Mouse (Mus musculus) cerebellum, postnatal 10 days (tissue): ENCODE data around the gene Tfam.

Experiments
- DNase-seq, 2 experiments: peaks; one replicate each; pipeline ENCODE4 v3.0.0; 2021; ENCODE audit warnings: mixed read lengths in 2 of 2

Tfam gene

DNA sequence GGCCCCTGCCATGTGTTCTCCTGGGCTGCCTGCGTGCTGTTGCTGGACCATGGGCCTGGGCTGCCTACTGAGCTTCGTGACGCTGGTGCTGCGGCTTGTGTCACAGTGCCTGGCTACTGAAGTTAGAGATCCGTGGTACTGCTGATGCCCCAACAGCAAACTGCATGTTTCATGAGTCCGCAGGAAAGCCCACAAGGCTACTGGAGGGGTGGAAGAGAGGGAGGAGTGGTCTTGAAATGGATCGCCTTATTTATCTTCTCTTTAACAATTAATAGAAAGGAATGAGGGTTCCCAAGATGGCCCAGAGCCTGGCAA lies at the start of gene Tfam:
Gene Tfam, minus strand, starts transcription at position 41 of the 315 bp plus-strand sequence.
- DNase-seq, result no peak

- peak; percentile 96 to 97 for DNase-seq
Observed at GRCm38 (mm10) chr10:71285126-71285580, 47.1 kb upstream of the Tfam start, which contains the start of gene Ube2d1. Gene Ube2d1 (minus strand): TSS chr10:71285262.

- peak; percentile 64 to 65 for DNase-seq
Observed at GRCm38 (mm10) chr10:71284511-71285125, 46.5 kb upstream of the Tfam start.

DNA sequence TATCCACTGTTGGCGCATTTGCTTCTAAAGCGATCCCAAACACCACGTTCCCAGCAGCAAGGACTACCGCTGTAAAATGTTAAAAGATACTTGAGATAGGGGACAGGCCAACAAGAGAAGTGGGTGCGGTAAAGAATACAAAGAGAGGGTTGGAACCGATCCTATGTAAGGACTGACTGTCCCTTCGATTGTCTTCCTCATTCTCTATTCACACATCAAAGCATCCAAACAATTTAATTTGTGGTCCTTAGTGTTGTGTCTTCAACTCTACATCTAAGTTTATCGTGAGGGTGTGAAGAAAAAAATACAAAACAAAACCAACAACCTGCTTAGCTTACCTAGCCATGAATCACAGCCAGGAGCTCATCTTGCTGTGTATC lies 46.0 kb upstream of the Tfam start:
- no peak for DNase-seq

DNA sequence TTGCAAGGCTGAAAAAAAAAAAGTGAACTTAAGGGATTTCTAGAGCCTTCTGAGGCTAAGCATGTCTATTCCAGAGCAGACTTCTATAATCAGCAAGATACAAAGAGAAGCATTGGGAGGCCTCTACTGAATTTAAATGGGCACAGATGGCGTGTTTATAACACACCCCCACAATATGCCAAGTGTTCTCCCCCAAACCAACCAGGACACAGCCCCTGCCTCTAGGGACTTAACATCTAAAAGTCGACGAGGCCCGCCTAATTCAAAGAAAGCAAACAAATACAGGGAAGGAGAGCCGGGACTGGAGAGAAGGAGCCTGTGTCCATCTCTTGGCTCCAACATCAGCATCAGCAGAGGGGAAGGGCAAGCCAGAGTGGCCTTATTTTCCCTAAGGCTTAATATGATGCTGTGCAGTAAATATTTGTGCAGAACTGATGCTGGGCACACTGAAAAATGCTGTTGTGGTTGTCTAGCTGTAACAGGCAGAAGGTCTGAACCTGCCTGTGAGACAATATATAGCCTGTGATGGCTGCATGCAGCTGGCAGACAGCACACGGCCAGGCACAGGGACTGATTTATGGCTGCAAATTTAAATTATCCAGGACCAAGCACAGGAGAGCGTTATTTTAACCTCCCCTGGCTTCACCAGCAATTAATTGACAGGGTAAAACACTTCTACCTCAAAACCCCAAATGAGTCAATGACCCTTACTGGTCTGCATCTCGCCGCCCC lies 35.1 kb upstream of the Tfam start:
- peak; percentile 49 to 56 for DNase-seq

DNA sequence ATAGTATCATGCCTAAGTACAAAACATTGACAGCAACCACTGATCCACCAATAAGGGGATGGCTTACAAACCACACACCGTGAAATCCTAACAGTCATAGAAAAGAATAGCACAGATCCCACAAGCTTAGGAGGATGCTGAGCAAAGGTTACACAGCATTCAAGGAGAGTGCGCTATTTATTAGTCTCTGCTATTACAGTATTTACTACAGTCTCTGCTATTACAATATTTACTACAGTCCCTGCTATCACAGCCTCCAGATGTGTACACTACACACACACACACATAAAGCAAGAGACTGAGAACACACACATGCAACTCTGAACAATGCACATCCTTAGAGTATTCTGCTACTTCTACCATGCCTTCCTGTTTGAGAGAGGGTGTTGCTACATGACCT lies 29.9 kb upstream of the Tfam start:
- no peak for DNase-seq

DNA sequence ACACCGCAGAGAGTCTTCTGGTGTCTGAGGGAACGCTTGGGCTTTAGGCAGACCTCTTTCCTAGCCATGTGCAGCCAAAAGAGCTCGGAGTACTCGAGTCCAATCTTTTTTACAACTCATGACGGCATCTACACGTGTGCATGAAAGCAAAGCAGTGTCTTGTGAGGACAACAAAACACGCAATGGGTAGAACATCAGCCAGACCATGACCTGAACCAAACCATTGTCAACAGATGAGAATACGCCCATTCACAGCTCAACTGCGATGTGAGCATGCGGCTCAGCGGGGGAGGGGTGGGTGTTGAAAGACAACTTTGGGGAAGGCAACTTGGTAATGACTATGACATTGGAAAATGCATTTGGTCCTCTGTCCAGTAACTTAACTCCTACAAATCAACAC lies 29.4 kb upstream of the Tfam start:
- DNase-seq, result peak in 1 of 2 experiments; percentile 18

DNA sequence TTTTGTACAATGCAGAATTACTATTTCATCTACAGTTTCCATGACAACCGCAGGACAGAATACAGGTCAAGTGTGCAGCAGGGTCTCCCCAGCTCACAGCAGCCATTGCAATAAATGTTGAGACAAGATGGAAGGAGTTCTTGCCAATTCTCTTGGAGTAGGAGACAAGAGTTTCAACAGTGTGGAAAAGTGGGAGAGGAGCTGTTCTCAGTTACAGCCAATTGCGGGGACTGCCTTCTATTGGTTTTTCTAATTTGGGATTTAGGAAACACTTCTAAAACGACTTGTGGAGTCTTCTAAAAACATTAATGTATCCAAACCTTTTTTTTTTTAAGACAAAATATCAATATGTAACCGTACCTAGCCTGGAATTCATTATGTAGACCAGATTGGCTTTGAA lies 27.0 kb upstream of the Tfam start:
- no peak for DNase-seq

DNA sequence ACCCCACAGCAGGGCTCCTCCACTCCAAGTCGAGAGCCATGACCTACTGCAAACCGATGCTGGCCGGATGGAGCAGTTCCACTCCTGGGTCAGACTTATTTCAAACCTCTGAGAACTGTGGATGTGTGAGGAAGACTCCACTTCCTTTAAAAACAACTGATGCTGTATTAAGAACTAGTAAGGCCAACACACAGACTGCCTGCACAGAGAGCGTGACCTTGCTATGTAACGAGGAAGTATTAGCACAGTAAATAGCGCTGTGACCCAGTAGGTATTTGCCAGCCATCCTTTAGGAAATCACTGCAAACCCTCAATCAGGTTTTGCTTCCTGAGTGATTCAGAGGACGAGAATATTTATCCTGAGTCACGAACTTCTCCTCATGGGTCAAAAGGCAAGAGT lies 23.6 kb upstream of the Tfam start:
- no peak for DNase-seq

DNA sequence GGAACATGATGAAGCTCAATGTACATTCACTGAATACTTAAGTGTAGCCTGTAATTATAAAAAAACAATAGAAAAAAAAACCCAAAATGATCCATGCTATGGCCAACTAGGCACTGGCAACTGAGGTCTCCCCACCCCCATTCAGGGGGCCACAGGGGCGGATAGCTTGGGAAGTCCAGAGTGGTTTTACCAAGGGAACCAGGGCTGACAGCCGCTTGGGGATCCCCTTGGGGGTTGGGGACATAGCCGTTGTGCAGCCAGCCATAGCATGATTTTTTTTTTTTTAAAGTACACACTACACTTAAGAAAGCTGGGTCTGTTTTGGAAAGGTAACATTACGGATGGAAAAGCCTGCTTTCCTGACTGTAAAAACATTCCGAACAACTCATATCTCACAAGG lies 20.9 kb upstream of the Tfam start:
- DNase-seq, result no peak

GRCm38 (mm10) chr10:71258516-71258915 lies 20.4 kb upstream of the Tfam start:
- DNase-seq, result no peak

DNA sequence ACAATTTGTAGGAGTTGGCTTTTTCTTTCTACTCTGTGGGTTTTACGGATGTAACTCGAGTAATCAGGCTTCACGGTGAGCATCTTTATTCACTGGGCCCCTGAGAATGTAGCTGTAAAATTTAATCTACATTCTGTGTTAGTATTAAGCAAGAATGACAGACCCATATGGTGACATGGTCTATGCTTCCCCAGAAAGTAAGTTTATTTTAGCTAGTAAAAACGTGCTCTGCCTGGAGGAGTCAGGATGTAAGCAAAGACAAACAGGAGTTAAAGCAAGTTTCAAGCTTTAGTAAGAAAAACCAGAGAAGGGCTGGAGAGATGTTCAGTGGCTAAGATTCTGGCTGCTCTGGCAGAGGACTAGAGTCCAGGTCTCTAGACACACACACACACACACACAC lies 15.1 kb upstream of the Tfam start:
- DNase-seq, result no peak

DNA sequence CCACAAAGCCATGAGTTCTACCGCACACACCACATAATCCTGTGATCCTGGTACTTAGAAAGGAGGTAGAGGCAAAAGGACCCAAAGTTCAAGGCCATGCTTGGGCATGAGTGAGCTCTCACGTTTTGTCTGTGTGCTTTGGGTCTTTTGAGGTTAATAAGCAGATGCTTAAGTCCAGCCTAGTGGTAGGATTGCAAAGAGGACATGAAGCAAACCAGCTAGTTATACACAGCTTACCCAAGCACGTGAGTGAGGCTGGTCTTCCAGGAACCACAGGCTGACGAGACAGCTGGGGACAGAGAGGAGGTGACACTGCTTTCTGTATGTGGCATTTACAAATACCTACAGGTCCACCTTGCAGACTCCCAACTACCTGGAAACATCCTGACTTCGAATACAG lies 14.3 kb upstream of the Tfam start:
- DNase-seq, result no peak

DNA sequence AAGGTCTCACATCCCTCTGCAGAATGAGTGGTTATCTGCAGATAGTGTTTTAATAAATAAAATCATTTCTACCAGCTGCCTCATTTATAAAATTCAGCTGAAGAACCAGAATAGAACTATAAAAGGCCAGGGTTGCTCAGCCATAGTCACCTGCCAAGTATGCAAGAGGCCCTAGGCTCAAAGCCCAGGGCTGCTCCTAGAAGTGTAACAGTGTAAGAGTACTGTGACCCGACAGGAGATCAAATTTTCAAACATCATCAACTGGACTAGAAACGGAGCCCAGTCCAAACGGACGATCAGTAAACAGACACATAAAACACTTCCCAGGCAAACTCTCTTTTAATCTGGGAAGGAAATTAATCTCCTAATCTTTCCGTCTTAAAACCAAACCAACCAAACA lies 13.8 kb upstream of the Tfam start:
- DNase-seq, result no peak

- no peak for DNase-seq
Observed at GRCm38 (mm10) chr10:71251256-71251655, 13.2 kb upstream of the Tfam start.

- DNase-seq, result peak; percentile 55 to 71
Observed at GRCm38 (mm10) chr10:71250472-71250871, 12.4 kb upstream of the Tfam start.

DNA sequence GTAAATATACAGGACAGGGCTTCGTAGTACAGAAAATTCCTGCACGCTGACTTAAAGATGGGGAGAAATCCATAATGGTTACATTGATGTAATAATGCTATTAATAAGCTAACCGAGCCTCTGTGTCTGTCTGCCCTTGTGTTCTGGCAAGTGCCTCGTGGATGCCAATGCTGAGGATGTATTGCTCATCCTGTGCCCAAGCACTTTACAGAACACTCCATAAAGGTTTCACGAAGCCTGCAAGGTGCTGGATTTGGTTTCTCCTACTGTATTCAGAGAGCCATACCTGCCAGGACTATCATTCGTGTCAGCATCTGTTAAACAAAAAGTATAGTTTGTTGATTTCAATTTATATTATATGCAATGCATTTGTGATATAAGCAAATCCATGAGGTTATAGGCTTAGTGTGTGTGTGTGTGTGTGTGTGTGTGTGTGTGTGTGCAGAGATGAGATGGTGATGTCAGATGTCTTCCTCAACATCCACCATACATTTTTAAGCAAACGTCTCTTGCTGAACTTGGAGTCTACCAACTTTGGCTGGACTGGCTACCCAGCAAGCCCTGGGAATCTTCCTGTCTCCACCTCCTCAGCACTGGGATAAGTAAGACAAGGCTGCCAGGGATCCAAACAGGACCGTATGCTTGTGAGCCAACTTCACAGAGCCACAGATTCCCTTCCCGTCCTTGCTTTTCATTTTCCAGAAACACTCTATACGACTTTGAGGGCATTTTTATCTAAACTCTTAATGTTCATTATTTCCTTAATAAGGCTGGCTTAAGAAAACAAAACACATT lies 11.2 kb upstream of the Tfam start:
- no peak for DNase-seq

- no peak for DNase-seq
Observed at GRCm38 (mm10) chr10:71246956-71247355, 8.9 kb upstream of the Tfam start.

GRCm38 (mm10) chr10:71239479-71240120 lies 1.5 kb upstream of the Tfam start:
- DNase-seq, result no peak

DNA sequence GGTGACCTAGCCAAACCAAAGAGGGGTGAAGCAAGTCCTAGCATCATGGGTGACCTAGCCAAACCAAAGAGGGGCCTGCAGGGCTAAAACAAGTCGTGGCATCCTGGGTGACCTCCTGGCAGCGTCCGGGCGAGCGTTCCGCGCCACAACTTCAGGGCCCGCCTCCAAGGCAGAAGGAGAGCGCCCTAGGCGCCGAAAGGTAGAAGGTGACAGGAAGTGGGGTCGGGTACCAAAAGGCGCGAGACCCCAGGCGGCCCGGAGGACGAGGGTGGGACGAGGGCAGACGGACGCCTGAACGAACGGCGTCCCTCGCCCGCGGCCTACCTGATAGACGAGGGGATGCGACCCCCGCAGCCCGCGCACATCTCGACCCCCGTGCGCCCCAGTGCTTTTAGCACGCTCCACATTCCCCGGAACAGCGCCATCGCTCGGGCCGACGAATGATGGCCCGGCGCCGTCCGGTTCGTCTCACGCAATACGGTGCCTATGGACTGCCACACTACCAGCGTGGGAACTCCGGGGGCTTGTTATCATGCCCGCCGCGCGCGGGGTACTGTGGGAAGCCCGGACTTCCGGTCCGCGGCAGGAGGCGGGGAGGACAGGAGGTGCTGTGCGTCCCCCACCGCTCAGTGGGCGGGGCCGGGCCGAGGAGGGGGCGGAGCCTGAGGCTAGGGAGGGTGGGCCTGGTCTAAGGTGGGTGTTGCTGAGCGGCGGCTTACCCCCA lies 402 bp downstream of the Tfam start:
- peak; percentile 98 to 99 for DNase-seq

GRCm38 (mm10) chr10:71234071-71234470 lies 4.0 kb downstream of the Tfam start:
- no peak for DNase-seq

DNA sequence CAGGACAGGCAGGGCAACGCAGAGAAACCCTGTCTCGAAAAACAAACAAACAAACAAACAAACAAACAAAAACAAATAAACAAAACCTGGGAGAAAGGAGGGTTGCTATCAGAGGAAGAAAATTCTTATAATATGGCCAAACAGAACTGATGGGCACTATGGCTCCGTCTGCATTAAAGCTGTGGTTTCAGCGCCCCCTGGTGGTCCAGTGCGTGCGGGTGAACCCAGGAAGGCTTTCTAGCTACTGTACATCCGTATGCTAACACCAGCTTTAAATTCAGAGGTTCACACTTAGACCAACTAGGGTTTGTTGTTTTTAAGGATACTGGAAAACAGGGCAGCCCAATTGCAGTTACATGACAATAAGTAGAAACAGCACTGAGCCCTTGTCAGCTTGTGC lies 12.2 kb downstream of the Tfam start:
- peak; percentile 94 to 96 for DNase-seq

DNA sequence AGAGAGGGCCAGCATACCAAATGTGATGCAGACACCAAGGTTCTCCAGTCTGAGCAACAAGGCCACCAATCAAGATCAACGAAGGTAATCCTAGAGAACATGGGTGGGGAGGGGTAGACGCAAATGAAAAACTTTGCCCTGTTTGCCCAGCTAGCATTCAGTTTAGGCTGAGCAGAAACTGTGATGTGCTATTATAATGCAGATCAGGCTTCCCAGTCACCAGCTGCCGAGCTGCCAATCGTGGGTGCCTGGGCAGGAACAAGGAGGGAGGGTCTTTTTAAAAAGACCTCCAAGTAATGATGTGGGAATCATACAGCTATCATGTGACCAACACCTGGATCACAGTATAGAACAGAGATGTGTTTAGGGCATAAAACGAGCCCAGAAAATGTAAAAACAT lies 15.0 kb downstream of the Tfam start:
- no peak for DNase-seq
